Mouse (Mus musculus) kidney, adult 2 months (tissue): ENCODE measurements around the gene Calm1.

ENCODE experiments used
- CTCF ChIP-seq: fragments of 200-500 bp; conservative IDR thresholded peaks from 2 replicates; pipeline ENCODE4 v1.5.1; 2011; ENCODE audit warnings: low read depth, mild to moderate bottlenecking, control low read depth, low read length, moderate library complexity, mixed read lengths; ENCODE audit not compliant: insufficient read depth, insufficient read length
- POLR2A ChIP-seq: fragments of 200-500 bp; IDR thresholded peaks from one replicate; pipeline ENCODE4 v1.6.1; 2011; ENCODE audit warnings: low read depth, low read length, control low read depth

- TF ChIP-seq CTCF (no peak), POLR2A (no peak)
These were observed 20.3 kb upstream of the Calm1 start for GRCm38 (mm10) chr12:100178898-100179440.
